Mouse (Mus musculus) hindbrain, embryonic 12.5 days (tissue): ENCODE measurements at regions not wholly inside any gene's neighbourhood (a gene's known extent, or its start where the extent isn't known, plus 50 kb on each side); places are given as distances from the start of the nearest gene placed in this dataset.
"Not testable (repeated sequence)": the region's sequence is repeated elsewhere in the genome, so short reads cannot be mapped to it uniquely, and the experiment has no call there.

Source experiments
- ATAC-seq: fragments of 200-750 bp; cut with Nextera tagmentation; 2 replicates; pipeline ENCODE4 v1.8.0; 2017; ENCODE audit warnings: moderate TSS enrichment; ENCODE audit not compliant: low FRiP score
- H3K27ac ChIP-seq: fragments of 300-500 bp; sonication (generic); 2 replicates; pipeline ENCODE4 v1.5.1; 2016; ENCODE audit warnings: mild to moderate bottlenecking
- H3K27me3 ChIP-seq: fragments of 300-500 bp; sonication (generic); 2 replicates; pipeline ENCODE4 v1.6.1; 2016; ENCODE audit warnings: mild to moderate bottlenecking
- H3K36me3 ChIP-seq: fragments of 300-500 bp; sonication (generic); 2 replicates; pipeline ENCODE4 v1.6.1; 2016; ENCODE audit warnings: mild to moderate bottlenecking
- H3K4me1 ChIP-seq: fragments of 300-500 bp; sonication (generic); 2 replicates; pipeline ENCODE4 v1.6.1; 2016
- H3K4me2 ChIP-seq: fragments of 300-500 bp; sonication (generic); replicated peaks from 2 replicates; pipeline ENCODE4 v1.6.1; 2016; ENCODE audit warnings: mild to moderate bottlenecking
- H3K4me3 ChIP-seq: fragments of 300-500 bp; sonication (generic); 2 replicates; pipeline ENCODE4 v1.5.1; 2016; ENCODE audit warnings: mild to moderate bottlenecking
- H3K9ac ChIP-seq: fragments of 300-500 bp; sonication (generic); 2 replicates; pipeline ENCODE4 v1.6.1; 2016; ENCODE audit warnings: mild to moderate bottlenecking, moderate library complexity
- H3K9me3 ChIP-seq: fragments of 300-500 bp; sonication (generic); replicated peaks from 2 replicates; pipeline ENCODE4 v1.6.1; 2016; ENCODE audit warnings: mild to moderate bottlenecking
- WGBS: fragments of 180-500 bp; shearing (Covaris S2); methylation state at CpG from one replicate; pipeline ENCODE4 v1.1.7; 2016; 5-methylcytosine and 5-hydroxymethylcytosine counted together

- WGBS = 90% methylated on average over 4 of the region's 4 CpGs
- not testable (repeated sequence) for H3K4me3 ChIP-seq, H3K4me1 ChIP-seq, H3K36me3 ChIP-seq, H3K4me2 ChIP-seq, H3K9ac ChIP-seq, H3K27me3 ChIP-seq, H3K9me3 ChIP-seq, ATAC-seq, H3K27ac ChIP-seq
These were observed 76.1 kb downstream of the Gpr85 start for GRCm38 (mm10) chr6:13763636-13764035.

- no peaks in the 10 kb centered on the region for H3K9me3 ChIP-seq
- WGBS = 91% methylated on average over 2 of the region's 2 CpGs
- no peaks in the 10 kb centered on the region for H3K36me3 ChIP-seq
- no peaks in the 10 kb centered on the region for H3K27me3 ChIP-seq
- no peak overlapping the region for H3K4me3 ChIP-seq
- no peak overlapping the region for H3K27ac ChIP-seq
- no peak for ATAC-seq
- H3K9ac ChIP-seq = no peak overlapping the region
- H3K4me1 ChIP-seq = no peaks in the 10 kb centered on the region
- no peak overlapping the region for H3K4me2 ChIP-seq
These were observed 80.3 kb downstream of the Gpr85 start for GRCm38 (mm10) chr6:13759431-13759830.

GRCm38 (mm10) chr6:13758946-13759345 is 80.8 kb downstream of the Gpr85 start:
- no peak overlapping the region for H3K27ac ChIP-seq
- no peak overlapping the region for H3K4me3 ChIP-seq
- no peaks in the 10 kb centered on the region for H3K36me3 ChIP-seq
- no peak for ATAC-seq
- H3K27me3 ChIP-seq = no peaks in the 10 kb centered on the region
- H3K4me1 ChIP-seq = no peaks in the 10 kb centered on the region
- H3K4me2 ChIP-seq = no peak overlapping the region
- H3K9me3 ChIP-seq = no peaks in the 10 kb centered on the region
- H3K9ac ChIP-seq = no peak overlapping the region

- peaks cover 4% of the 10 kb centered on the region; the same call in 1 of the 2 replicates for H3K4me1 ChIP-seq
- no peak overlapping the region for H3K27ac ChIP-seq
- H3K36me3 ChIP-seq = no peaks in the 10 kb centered on the region
- ATAC-seq = peak; percentile 48; the same call in 1 of the 2 replicates
- H3K9me3 ChIP-seq = no peaks in the 10 kb centered on the region
- 42% methylated on average over 7 of the region's 7 CpGs for WGBS
- H3K27me3 ChIP-seq = no peaks in the 10 kb centered on the region
- H3K4me2 ChIP-seq = no peak overlapping the region
- no peak overlapping the region for H3K4me3 ChIP-seq
- H3K9ac ChIP-seq = no peak overlapping the region
These were observed 71.3 kb upstream of the Bmt2 start for GRCm38 (mm10) chr6:13748931-13749638.

- peak; percentile 52; the same call in 1 of the 2 replicates for ATAC-seq
- Histone ChIP-seq H3K27ac (no peak overlapping the region), H3K36me3 (no peaks in the 10 kb centered on the region), H3K27me3 (no peaks in the 10 kb centered on the region), H3K9me3 (no peaks in the 10 kb centered on the region), H3K4me3 (no peak overlapping the region), H3K9ac (no peak overlapping the region), H3K4me1 (peaks cover 4% of the 10 kb centered on the region; the same call in 1 of the 2 replicates), H3K4me2 (peak overlapping the region; percentile 36)
- 14% methylated on average over 8 of the region's 8 CpGs for WGBS
These were observed 70.2 kb upstream of the Bmt2 start for GRCm38 (mm10) chr6:13747969-13748368.

GRCm38 (mm10) chr6:13746577-13747482 is 69.1 kb upstream of the Bmt2 start:
- no peaks in the 10 kb centered on the region for H3K36me3 ChIP-seq
- ATAC-seq = no peak
- H3K4me3 ChIP-seq = no peak overlapping the region
- H3K9ac ChIP-seq = no peak overlapping the region
- 87% methylated on average over 8 of the region's 8 CpGs for WGBS
- H3K9me3 ChIP-seq = no peaks in the 10 kb centered on the region
- H3K4me2 ChIP-seq = no peak overlapping the region
- H3K27me3 ChIP-seq = no peaks in the 10 kb centered on the region
- peaks cover 4% of the 10 kb centered on the region; the same call in 1 of the 2 replicates for H3K4me1 ChIP-seq
- H3K27ac ChIP-seq = no peak overlapping the region
